Mouse (Mus musculus): ENCODE results near the gene Slc12a3. TPM values are rescaled to one million over a fixed set of nuclear protein-coding genes. Genes with fewer than 3 reads are reported as not detected.
"Not testable (repeated sequence)": the region's sequence is repeated elsewhere in the genome, so short reads cannot be mapped to it uniquely, and the experiment has no call there.

The Slc12a3 gene
- total RNA-seq, 4 experiments from 2014 or later = 0.55 to 0.94 (median 0.79) TPM

DNA sequence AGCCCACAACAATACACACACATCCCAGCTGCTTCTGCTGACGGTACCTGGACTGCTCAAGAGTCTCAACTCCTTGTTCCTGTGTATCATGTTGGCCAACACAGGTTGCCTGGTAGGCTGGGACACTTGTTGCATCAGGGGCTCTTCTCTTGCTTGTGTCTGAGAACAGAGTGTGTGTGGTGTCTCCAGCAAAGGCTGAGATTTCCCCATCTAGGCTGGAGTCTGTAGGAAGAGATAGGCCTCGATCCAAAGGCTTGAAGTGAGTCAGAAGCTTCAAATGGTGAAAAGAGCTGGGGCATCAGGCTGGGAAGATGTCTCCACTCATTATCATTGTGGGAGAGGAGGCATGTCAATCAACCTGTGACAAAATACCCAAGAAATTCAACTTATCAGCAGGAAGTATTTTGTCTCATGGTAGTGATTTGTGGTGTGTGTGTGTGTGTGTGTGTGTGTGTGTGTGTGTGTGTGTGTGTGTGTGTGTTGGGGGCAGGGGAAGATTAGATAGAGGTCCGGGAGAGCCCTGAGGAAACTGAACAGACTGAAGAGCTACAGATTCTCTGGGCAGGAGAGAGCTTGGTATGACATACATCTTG is 70.5 kb downstream of the Slc12a3 start:
- no peak for DNase-seq (ENCODE audit: low spot score in 2 of 2)

DNA sequence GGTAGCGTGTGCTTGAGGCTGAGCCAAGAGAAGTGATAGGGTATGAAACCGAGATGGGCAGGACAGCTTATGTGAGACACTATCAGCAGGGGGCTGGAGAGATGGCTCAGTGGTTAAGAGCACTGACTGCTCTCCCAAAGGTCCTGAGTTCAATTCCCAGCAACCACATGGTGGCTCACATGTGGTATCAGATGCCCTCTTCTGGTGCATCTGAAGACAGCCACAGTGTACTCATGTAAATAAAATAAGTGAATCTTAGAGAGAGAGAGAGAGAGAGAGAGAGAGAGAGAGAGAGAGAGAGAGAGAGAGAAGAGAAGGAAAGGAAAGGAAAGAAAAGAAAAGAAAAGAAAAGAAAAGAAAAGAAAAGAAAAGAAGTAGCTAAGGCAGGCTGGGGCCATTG is 71.0 kb downstream of the Slc12a3 start:
- not testable (repeated sequence) for DNase-seq (ENCODE audit: low spot score in 2 of 2)

DNA sequence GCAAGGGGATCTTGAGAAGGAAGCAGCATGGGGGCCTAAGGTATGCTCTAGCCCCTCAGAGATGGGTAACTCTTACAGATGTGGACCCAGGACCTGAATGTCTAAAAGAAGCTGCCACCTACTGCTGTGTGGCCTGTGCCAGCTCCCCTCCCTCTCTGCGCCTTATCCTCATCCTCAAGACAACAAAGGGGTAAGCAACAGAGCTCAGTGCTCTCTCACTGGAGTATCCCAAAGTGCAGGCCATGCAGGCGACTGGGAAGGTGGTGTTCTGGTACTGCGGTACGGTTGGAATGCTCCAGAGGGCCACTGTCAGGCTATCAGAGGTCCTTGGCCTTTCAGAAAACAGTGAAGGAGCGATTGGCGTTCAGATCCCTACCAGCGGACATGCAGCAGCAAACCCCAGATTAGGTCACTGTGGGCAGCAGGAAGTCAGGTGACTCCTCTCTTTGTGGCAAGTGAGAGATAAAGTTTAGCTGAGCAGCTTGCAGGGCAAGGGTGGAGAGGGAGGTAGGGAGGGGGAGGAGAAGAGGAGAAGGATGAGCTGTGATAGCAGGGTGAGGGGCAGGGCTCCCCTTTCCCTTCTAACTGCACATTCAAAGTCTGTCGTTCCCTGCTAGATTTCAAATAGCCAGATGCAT is 79.6 kb downstream of the Slc12a3 start:
- no peak for DNase-seq (ENCODE audit: low spot score in 2 of 2)

DNA sequence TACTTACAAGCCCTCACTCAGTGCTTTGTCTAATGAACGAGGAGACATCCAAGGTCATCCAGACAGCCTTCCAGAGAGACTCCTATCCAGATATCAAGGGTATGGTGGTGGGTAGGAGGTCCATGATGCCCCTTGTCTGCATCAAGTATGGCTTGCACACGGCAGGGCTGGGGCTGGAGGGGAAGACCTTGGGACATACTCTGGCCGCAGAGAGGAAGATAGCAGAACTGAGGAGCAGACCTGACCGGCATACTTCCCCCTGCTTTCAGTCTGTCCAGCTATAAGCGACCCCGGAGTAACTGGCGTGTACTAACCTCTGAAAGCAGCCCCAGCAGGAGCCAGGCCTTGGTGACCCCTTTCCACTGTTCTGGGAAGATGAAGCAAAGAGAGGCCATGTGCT is 80.5 kb downstream of the Slc12a3 start:
- DNase-seq (ENCODE audit: low spot score in 2 of 2) = no peak

DNA sequence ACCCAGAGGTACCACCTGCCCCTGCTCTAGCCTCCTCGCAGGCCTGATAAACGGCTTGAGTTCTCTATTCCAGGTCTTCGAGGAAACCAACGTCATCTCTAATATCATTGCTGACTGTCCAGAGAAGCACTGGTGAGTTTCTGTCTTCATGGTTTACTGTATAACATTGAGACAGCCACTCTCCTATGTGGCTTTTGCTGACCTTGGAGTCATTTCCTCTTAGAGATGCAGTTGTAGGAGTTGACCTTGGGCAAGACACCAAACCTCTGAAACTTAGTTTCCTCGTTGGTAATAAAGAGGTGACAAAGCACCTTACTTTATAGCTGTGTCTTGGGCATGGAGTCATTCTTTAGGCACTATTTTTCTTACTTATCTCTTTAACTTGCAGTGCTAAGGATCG is 83.5 kb downstream of the Slc12a3 start:
- DNase-seq (ENCODE audit: low spot score in 2 of 2) = no peak

DNA sequence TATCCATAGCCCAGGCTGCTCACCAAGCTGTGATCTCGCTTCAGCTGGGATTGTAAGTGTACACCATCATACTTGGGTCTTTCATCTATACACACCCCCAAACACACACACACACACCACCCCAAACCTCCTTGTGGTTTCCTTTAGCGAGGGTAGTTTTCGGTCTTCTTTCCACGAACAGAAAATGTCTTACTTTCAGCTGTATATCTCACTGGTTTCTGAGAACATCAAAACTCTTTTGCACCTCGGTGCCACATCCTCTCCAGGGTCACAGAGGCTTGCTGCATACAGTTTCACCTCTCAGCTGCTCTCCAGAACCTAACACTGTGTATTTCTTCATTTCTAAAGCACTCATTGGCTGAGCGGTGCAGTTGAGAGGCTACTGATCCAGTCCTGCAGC is 84.5 kb downstream of the Slc12a3 start:
- no peak for DNase-seq (ENCODE audit: low spot score in 2 of 2)

DNA sequence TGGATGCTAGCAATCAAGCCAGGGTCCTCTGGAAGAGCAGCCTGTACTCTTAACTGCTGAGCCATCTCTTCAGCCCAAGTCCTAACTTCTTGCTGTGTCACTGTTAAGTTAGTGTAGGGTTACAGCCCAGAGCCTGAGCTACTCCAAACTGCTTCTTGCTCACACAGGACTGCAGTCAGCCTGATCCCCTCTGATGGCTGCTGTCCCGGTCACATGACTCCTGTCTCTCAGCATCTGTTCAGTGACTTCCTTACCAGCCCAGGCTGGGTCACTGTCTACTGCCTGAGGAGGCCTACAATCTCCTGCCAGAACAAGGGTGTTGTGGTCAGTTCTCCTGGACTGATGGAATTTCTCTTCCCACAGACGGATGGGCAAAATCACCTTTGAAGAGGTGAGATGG is 86.2 kb downstream of the Slc12a3 start:
- DNase-seq (ENCODE audit: low spot score in 2 of 2) = no peak

Small RNAs within 50 kb of the gene (microRNA-seq; reads per million reads assigned to microRNA genes)
- 1,727 to 1,777 reads per million in 2 experiments for gene Mir138-2

Other genes with a start within 250 kb of the Slc12a3 start
- 10 to 100 TPM; 26.5 to 30.1 (median 27.9) TPM for gene Bbs2, start 230.3 kb upstream of the Slc12a3 start, total RNA-seq (2022)
- gene Mt4, start 192.0 kb upstream of the Slc12a3 start, total RNA-seq (2022) = not detected
- 1,000 to 10,000 TPM in 2 of 4 experiments, 100 to 1,000 TPM in 2; 946 to 1,303 (median 1,087) TPM for gene Mt3, start 176.6 kb upstream of the Slc12a3 start, total RNA-seq (2022)
- 1,000 to 10,000 TPM in 1 of 4 experiments, 100 to 1,000 TPM in 3; 368 to 1,095 (median 602) TPM for gene Mt2, start 156.5 kb upstream of the Slc12a3 start, total RNA-seq (2022)
- gene Mt1, start 150.1 kb upstream of the Slc12a3 start, total RNA-seq (2022) = 1,000 to 10,000 TPM in 1 of 4 experiments, 100 to 1,000 TPM in 3; 351 to 1,100 (median 605) TPM
- gene Nup93, start 114.6 kb upstream of the Slc12a3 start, total RNA-seq (2022) = 10 to 100 TPM; 56.4 to 66.3 (median 63.1) TPM
- gene Herpud1, start 57.2 kb downstream of the Slc12a3 start, total RNA-seq (2022) = 10 to 100 TPM; 53.6 to 81.4 (median 65.6) TPM
- 1 to 10 TPM in 2 of 4 experiments, under 1 TPM in 2; 0.62 to 6.2 (median 2.1) TPM for gene Nlrc5, start 105.2 kb downstream of the Slc12a3 start, total RNA-seq (2022)
- 10 to 100 TPM; 45.0 to 47.3 (median 46.7) TPM for gene Cpne2, start 203.8 kb downstream of the Slc12a3 start, total RNA-seq (2022)

Measured in layer of hippocampus, adult 8-10 months (tissue).